Mouse (Mus musculus) olfactory bulb, adult 2 months (tissue): Measurements from ENCODE around the gene Clec1a. TPM values are rescaled to one million over a fixed set of nuclear protein-coding genes. Genes with fewer than 3 reads are reported as not detected.

Source experiments
- H3K27ac ChIP-seq: fragments of 200-500 bp; 2 replicates; pipeline ENCODE4 v1.5.1; 2012; ENCODE audit warnings: low read depth, low read length; ENCODE audit not compliant: insufficient read depth
- H3K4me1 ChIP-seq: fragments of 200-500 bp; 2 replicates; pipeline ENCODE4 v1.6.1; 2012; ENCODE audit warnings: low read length; ENCODE audit not compliant: control insufficient read depth, insufficient read depth
- H3K4me3 ChIP-seq: fragments of 200-500 bp; 2 replicates; pipeline ENCODE4 v1.5.1; 2012; ENCODE audit warnings: mild to moderate bottlenecking, low read depth, low read length, moderate library complexity; ENCODE audit not compliant: insufficient read depth
- CTCF ChIP-seq: fragments of 200-500 bp; IDR thresholded peaks from 2 replicates; pipeline ENCODE4 v1.5.1; 2012; ENCODE audit warnings: low read depth, mild to moderate bottlenecking, low read length, moderate library complexity; ENCODE audit not compliant: insufficient read depth
- POLR2A ChIP-seq: fragments of 200-500 bp; IDR thresholded peaks from 2 replicates; pipeline ENCODE4 v1.6.1; 2012; ENCODE audit warnings: mild to moderate bottlenecking, low read depth, low read length, moderate library complexity; ENCODE audit not compliant: insufficient read depth
- WGBS: fragments of 180-500 bp; shearing (Covaris S2); methylation state at CpG from one replicate; pipeline ENCODE4 v1.1.7; 2018; 5-methylcytosine and 5-hydroxymethylcytosine counted together
- polyA plus RNA-seq: library from polyadenylated mRNA; stranded (reverse); fragments of >200 nt; gene quantifications from 2 replicates; pipeline ENCODE4 v1.2.4, GENCODE M21; 2012; ENCODE audit warnings: low replicate concordance; ENCODE audit not compliant: missing spikeins, insufficient read depth, insufficient read length

Clec1a gene
- polyA plus RNA-seq, 1 experiment: not detected

DNA sequence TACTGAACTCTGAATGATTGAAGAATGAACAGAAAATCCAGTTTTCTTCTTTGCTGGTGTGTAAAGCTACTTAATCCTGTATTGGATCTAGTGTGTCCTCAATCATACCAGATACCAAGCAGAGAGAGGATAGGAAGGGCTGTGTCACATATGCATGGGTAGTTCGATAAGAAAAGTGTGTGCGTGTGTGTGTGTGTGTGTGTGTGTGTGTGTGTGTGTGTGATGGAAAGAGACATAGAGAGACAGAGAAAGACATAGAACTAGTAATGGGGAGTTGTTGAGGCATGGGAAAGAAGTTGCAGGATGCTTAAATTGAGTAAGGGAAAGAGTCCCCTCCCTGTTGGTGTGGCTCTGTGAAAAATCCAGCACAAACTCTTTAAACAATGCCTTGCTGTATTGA, 66.0 kb downstream of the Clec1a start, which contains the start of gene Clec12b:
Gene Clec12b (minus strand): TSS at position 101 of the 400 bp plus-strand sequence.
- TF ChIP-seq POLR2A (no peak), CTCF (no peak)
- Histone ChIP-seq H3K27ac (no peak within 1 kb of the TSS), H3K4me3 (no peak within 1 kb of the TSS), H3K4me1 (no peaks in the 10 kb centered on the region)
- WGBS: 82% methylated on average over 2 of the region's 2 CpGs

- no peaks in the 10 kb centered on the region for H3K4me1 ChIP-seq
- no peak for TF ChIP-seq CTCF
- TF ChIP-seq POLR2A: no peak
- 65% methylated on average over 4 of the region's 4 CpGs for WGBS
- H3K4me3 ChIP-seq: no peak overlapping the region
- no peak overlapping the region for H3K27ac ChIP-seq
Observed at GRCm38 (mm10) chr6:129385000-129385399, 66.8 kb downstream of the Clec1a start.

DNA sequence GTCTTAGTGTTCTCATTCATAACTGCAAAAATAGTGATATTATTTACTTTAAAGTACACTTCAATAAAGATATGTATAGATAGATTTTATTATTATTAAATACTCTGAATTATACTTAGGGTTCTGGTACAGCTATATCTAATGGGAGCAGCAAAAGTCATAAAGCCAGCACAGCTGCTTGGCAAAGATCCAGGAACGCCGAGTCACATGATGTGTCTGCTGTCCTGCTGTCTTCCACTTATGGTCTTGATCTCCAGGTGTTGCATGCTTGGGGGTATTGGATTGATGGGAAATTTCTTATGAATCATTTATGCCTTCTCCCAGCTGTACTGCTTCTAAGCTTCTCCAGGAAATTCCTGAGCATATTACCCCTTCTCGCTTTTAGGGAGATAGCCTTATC, 68.3 kb downstream of the Clec1a start:
- TF ChIP-seq POLR2A: no peak
- TF ChIP-seq CTCF: no peak
- H3K4me1 ChIP-seq: no peaks in the 10 kb centered on the region
- H3K4me3 ChIP-seq: no peak overlapping the region
- 75% methylated on average over 3 of the region's 3 CpGs for WGBS
- H3K27ac ChIP-seq: no peak overlapping the region

DNA sequence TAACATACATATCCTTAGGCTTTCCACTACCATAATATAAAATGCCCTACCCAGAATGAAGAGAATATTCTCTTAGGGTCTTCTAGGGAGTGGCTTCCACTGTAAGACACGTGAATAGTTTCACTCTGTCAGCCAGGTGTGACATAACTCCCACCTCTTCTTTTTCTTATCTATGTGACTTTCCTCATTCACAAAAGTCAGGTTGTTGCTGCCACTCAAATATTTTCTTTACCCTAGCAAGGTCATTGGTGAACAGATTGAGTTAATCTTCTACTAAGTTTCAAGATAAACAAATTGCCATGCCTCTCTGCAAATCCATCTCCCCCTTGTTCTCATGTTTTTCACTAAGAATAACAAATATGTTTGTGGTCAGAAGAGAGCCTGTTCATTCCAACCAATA, 70.1 kb downstream of the Clec1a start:
- Histone ChIP-seq H3K4me3 (no peak overlapping the region), H3K27ac (no peak overlapping the region), H3K4me1 (no peaks in the 10 kb centered on the region)
- TF ChIP-seq POLR2A (no peak), CTCF (no peak)
- 88% methylated on average over 1 of the region's 1 CpGs for WGBS

DNA sequence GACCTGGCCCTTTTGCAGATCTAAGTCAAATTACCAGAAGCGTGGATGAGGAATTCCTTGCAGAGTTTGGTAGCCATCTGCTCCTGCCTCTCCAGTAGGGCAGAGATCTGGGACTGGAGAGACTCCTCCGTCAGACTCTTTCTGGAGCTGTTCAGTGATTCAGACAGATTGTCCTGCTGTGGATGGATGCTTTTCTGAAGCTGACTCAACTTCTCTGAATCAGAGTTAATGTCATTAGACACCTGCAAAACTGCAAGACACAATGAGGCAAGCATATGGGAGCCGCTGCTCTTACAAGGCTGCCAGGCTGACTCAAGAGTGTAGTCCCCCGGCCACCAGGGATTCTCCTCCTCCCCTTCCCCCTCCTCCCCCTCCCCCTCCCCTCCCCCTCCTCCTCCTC, 71.3 kb downstream of the Clec1a start:
- TF ChIP-seq POLR2A (no peak), CTCF (no peak)
- Histone ChIP-seq H3K27ac (no peak overlapping the region), H3K4me3 (no peak overlapping the region), H3K4me1 (no peaks in the 10 kb centered on the region)
- 56% methylated on average over 4 of the region's 4 CpGs for WGBS

GRCm38 (mm10) chr6:129374937-129375471, 76.8 kb downstream of the Clec1a start:
- TF ChIP-seq POLR2A: no peak
- no peak for TF ChIP-seq CTCF
- no peak overlapping the region for H3K4me3 ChIP-seq
- H3K4me1 ChIP-seq: peaks cover 2% of the 10 kb centered on the region; the same call in 1 of the 2 replicates
- WGBS: 87% methylated on average over 2 of the region's 2 CpGs
- no peak overlapping the region for H3K27ac ChIP-seq

Other genes starting within 250 kb of the Clec1a start
- gene Cd69, start 176.6 kb downstream of the Clec1a start, polyA plus RNA-seq: not detected in 2 replicates
- gene 4922502D21Rik, start 120.2 kb downstream of the Clec1a start, polyA plus RNA-seq: not detected in 2 replicates
- not detected in 2 replicates for gene Clec12a, start 109.3 kb downstream of the Clec1a start, polyA plus RNA-seq
- gene Clec12b, start 66.1 kb downstream of the Clec1a start, polyA plus RNA-seq: not detected in 2 replicates
- gene Clec1b, start 54.7 kb downstream of the Clec1a start, polyA plus RNA-seq: not detected in 2 replicates
- not detected in 2 replicates for gene Clec9a, start 43.1 kb downstream of the Clec1a start, polyA plus RNA-seq
- not detected in 2 replicates for gene Olr1, start 55.2 kb upstream of the Clec1a start, polyA plus RNA-seq
- not detected in 2 replicates for gene Tmem52b, start 60.6 kb upstream of the Clec1a start, polyA plus RNA-seq
- gene Gabarapl1, start 81.2 kb upstream of the Clec1a start, polyA plus RNA-seq: 169 TPM in 1 of 2 replicates, not detected in the other
- not detected in 2 replicates for gene Klre1, start 125.9 kb upstream of the Clec1a start, polyA plus RNA-seq
- not detected in 2 replicates for gene Klrd1, start 139.8 kb upstream of the Clec1a start, polyA plus RNA-seq
- gene Klrk1, start 171.9 kb upstream of the Clec1a start, polyA plus RNA-seq: not detected in 2 replicates
- not detected in 2 replicates for gene Klrc3, start 191.3 kb upstream of the Clec1a start, polyA plus RNA-seq
- not detected in 2 replicates for gene Klrc2, start 208.7 kb upstream of the Clec1a start, polyA plus RNA-seq
- gene Klrc1, start 227.0 kb upstream of the Clec1a start, polyA plus RNA-seq: not detected in 2 replicates